Mouse (Mus musculus): ENCODE data around the gene Cdc20b. TPM values are rescaled to one million over a fixed set of nuclear protein-coding genes. Genes with fewer than 3 reads are reported as not detected.
A peak's percentile ranks its signal among the peaks of the same experiment; 100 is the strongest.

Cdc20b gene
- total RNA-seq, 4 experiments from 2014 or later = not detected

- DNase-seq = no peak
Measured at GRCm38 (mm10) chr13:113031351-113031750, 3.6 kb upstream of the Cdc20b start.

GRCm38 (mm10) chr13:113031792-113032571, 2.9 kb upstream of the Cdc20b start:
- DNase-seq = no peak

GRCm38 (mm10) chr13:113032831-113033230, 2.1 kb upstream of the Cdc20b start:
- no peak for DNase-seq

DNA sequence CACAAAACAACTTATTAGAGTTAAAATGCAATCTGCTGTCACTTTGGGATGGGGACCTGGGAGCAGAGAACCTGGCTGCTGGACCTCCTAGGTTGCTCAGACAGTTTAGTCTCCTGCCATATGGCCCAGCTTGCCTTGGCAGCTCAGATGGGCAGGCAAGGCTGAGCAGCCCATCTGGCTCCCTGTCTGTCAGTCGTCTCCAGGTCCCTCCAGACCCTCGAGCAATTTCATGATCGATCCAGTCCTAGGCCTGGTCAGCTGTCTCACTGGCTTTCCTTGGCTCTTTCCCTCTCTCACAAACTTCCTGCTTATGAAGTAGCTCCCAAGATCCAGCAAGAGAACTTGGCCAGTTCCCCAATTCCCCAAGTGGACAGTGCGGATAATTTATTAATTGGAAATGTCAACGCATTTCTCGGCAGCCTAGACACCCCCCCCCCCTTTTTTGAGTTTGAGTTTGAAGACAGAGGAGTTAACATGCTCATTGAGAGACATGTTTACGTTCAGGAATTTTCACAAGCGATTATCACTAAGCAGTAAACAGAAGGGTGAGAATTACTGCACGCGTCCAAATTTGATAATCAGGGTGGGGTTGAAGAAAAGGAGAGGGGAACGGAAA, 532 bp upstream of the Cdc20b start:
- no peak for DNase-seq

DNA sequence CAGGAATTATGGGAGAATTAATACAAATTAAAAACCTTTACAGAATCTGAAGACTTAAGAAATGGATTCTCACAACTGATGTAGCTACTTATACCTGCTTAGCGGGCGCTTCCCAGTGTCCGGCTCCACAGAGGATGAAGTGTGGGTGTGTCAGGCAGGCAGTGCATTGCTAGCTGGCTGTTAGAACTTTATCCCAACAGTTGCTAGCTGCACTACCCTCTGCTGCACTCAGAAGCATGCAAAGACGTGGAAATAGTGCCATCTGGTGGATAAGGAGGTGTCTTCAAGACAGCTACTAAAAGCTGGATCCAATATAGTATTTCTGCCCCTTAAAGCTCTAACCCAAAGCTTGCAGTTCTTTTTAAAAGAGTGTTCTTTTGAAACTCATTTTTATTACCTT, 941 bp downstream of the Cdc20b start:
- peak; percentile 56 for DNase-seq

DNA sequence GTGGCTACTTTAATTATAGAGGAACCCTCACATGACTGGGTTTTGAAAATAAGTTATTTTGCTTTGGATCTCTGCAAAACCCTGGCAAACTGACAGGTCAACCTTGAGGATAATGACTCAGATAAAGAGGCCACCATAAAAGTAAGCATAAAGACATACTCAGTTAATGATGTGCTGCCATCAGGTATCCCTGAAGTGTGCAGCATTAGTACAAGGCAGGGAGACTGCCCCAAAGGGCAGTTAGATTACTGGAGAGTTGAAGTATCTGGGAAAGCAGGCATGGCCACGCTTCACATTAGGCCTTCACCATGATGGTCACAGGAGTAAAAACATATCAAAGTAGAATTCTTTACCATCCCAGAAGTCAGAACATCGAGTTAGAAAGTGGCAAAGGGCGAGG, 10.0 kb downstream of the Cdc20b start:
- no peak for DNase-seq

- no peak for DNase-seq
Measured at GRCm38 (mm10) chr13:113045458-113046110, 10.7 kb downstream of the Cdc20b start.

DNA sequence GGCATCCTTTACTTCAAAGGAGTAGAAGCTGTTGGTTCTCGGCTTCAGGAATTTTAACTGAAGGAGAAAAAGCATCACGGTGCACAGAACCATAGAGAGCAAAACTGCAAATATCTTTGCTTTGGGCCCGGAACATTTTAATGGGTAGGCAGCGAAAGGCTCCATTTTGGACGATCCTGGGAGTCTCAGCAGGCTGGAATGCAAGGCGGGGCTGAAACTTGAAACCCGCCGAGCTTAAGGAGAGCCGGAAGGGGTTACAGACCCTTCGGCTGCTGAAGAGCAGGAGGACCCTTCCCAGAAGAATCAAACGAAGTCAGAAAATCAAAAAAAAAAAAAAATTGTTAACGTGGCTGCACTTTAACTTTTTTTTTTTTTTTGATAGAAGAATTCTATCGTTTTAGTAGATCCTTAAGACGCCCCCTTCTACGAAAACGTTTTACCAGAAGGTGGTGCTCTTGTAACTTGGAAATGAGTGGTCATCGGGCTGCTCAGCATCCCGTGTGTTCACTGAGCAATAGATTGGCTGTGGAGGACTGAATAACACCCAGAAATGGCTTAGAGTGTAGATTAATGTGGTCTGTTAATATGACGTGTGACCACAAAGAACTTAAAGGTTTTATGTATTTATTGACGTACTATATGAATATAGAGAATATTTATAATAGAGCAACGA, 11.4 kb downstream of the Cdc20b start, which contains the start of gene Gpx8:
Gene Gpx8, minus strand, starts transcription at position 200 of the 673 bp plus-strand sequence.
- peak; percentile 42 for DNase-seq

DNA sequence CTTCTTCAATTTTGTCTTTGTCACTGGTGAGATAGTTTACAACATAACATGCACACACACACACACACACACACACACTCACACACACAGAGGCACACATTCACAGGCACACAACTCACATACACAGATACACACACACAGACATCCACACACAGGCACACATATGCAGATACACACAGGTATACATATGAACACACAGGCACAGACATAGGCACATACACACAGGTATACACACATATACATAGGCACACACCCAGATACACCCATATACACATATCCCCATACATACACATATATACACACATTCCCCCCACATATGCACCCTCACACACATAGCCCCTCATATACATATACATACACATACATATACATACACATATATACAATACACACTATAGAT, 12.1 kb downstream of the Cdc20b start:
- DNase-seq = no peak

- no peak for DNase-seq
Measured at GRCm38 (mm10) chr13:113047647-113048046, 12.7 kb downstream of the Cdc20b start.

GRCm38 (mm10) chr13:113054230-113054629, 19.3 kb downstream of the Cdc20b start:
- no peak for DNase-seq

DNA sequence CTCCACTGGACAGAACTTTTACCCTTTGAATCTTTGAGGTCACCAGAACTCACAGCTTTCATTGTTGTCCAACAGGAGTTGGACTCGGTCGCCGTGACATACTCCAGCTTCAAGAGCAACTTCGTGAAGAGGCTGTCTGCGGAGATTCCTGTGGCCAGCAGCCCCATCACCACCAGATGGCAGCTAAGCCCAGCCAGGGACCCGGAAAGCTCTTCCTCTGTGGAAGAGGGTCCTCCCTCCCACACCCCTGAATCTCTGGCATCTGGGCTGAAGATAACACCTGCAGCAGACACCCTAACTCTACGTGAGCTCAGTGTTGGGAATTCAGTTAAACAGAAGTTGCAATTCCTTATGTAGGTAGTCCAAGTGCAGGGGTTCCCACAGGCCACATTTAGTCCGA, 20.9 kb downstream of the Cdc20b start:
- DNase-seq = no peak

DNA sequence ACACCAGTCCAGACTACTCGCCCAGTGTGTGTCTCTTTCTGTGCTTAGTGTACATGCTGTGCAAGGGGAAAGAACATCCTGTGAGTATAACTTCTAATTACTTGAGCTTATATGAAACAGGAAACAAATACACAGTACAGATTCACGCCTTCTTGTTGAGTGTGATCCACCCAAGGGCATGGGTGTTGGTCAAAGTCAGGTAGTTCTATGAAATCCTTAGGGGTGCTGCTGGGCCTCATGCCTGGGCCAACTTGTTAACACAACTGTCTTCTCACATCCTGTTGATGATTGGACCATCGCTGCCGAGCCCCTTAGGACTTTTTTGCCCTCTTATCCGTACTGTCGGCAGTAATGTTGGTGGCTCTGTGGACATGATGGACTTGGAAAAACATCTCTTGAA, 26.8 kb downstream of the Cdc20b start:
- no peak for DNase-seq

DNA sequence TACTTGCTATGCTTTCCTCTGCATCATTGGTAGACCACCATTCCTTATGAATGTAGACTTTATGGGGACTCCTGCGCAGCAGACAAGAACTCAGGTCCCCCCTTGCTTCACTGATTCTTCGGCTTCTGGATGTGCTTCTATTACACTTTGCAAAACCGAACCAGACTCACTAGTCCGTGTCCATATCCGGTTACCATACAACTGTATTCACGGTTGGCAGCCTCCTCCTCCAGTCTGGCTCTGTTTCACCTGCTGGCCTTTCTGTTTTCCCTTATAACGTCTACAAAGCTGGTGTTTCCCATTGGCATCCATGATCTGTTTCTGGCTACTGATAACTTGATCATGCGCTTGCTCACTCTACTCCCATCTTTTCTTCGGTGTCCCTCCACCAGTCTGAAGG, 29.6 kb downstream of the Cdc20b start:
- no peak for DNase-seq

DNA sequence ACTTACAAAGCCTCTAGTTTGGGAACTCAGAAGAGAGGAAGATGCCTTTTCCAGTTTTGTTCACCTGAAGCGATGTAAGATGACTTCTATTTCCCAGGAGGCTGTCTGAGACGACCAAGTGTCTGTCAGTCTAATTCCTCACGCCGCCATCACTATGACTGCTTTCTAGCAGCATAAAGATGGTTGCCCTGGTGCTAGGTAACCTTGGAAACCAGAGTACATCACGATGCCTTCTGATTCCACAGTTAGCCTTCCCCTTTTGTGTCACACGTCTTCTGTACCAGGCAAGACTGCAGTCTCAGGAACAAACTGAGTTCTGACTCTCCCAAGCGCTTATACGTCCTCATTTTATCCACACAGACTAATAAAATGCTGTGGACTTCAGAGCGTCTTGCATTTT, 44.1 kb downstream of the Cdc20b start:
- DNase-seq = no peak

DNA sequence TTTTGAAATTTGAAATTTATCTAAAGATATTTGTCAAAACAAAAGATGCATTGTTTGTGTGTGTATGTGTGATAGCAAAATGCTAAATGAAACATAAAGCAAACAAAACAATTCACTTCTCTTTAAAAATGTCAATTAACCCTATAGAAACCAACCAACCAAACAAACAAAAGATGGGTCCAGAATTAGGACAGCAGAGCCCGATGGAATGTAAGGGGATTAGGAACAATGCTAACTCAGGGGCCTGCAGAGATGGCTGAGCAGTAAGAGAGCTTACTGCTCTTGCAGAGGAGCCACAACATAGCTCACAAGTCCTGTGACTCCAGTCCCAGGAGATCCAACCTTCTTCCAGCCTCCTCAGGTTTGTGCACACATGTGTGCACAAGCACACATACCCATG, 47.2 kb downstream of the Cdc20b start:
- no peak for DNase-seq

GRCm38 (mm10) chr13:113084732-113085131, 49.8 kb downstream of the Cdc20b start:
- no peak for DNase-seq

DNA sequence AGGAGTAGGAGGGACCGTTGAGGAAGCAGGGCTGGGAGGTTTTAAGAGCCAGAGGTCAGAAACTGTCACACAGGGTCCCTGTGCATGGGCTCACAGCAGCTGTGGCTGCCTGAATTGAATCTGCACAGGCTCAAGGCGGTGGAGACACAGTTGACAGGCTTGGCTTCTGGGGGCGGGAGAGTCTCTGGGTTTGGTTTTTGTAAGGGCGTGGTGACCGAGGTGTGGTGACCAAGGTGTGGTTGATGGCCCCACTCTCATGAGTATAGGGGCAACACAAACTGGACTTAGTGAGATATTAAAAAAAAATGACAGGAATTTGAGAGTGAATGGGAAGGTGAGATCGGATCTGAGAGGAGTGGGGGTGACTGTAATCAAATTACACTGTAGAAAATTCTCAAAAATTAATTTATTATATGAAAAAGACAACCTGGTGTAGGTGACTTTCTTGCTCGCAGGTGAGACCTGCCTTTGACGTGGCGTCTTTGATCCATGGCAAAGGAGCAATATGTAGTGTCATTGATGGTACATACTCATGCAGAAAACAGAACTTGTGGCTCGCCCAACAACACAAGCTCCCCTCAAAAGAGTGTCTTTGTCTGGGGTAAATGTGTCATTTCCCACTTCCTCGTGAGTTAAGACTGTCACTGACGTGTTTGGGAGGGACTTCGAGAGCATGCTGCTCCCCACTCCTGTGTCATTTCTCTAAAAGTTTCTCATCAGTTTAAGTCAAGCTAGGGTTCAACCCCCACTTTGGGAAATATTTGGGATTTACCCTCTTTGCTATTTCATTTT, 52.5 kb downstream of the Cdc20b start:
- DNase-seq = no peak

GRCm38 (mm10) chr13:113090489-113090888, 55.6 kb downstream of the Cdc20b start:
- no peak for DNase-seq

DNA sequence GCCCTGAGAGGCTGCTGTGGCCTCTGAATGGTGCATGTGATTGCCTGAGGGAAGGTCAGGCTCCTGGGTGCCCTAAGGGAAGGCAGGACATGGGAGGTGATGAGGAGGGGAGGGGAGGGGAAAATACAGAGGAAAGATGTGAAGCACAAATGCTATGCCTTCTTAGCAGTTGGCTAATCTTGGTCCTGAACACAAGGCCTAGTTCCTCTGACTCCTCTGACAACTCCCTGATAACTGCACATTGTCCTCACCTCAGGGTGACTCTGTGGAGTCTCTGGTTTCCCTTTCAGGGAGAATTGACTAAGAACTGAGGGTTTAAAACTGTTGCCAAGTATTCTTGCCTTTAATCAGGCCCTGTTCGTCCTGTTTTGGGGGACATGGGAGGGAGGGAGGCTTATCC, 59.7 kb downstream of the Cdc20b start:
- no peak for DNase-seq

GRCm38 (mm10) chr13:113097011-113097410, 62.1 kb downstream of the Cdc20b start:
- DNase-seq = no peak

GRCm38 (mm10) chr13:113098406-113098805, 63.5 kb downstream of the Cdc20b start:
- DNase-seq = no peak

Data from adrenal gland, adult 8-10 months (tissue).